Mouse (Mus musculus) lung, embryonic 14.5 days (tissue): ENCODE measurements around the gene Mga. TPM values are rescaled to one million over a fixed set of nuclear protein-coding genes. Genes with fewer than 3 reads are reported as not detected.

Experiments used
- ATAC-seq: fragments of 200-750 bp; cut with Nextera tagmentation; 2 replicates; pipeline ENCODE4 v1.8.0; 2017; ENCODE audit warnings: mild to moderate bottlenecking, moderate TSS enrichment, moderate library complexity; ENCODE audit not compliant: insufficient read depth
- DNase-seq: peaks from one replicate; pipeline ENCODE4 v3.0.0-alpha.2; 2015
- H3K27ac ChIP-seq: fragments of 300-500 bp; sonication (generic); 2 replicates; pipeline ENCODE4 v1.5.1; 2014; ENCODE audit warnings: low read depth, mild to moderate bottlenecking, moderate library complexity
- H3K27me3 ChIP-seq: fragments of 300-500 bp; sonication (generic); 2 replicates; pipeline ENCODE4 v1.6.1; 2014; ENCODE audit warnings: low read length, control low read depth; ENCODE audit not compliant: insufficient read depth
- H3K36me3 ChIP-seq: fragments of 300-500 bp; sonication (generic); 2 replicates; pipeline ENCODE4 v1.6.1; 2014; ENCODE audit warnings: control low read depth; ENCODE audit not compliant: insufficient read depth
- H3K4me1 ChIP-seq: fragments of 300-500 bp; sonication (generic); 2 replicates; pipeline ENCODE4 v1.6.1; 2014; ENCODE audit warnings: antibody characterized with exemption, control low read depth; ENCODE audit not compliant: insufficient read depth
- H3K4me2 ChIP-seq: fragments of 300-500 bp; sonication (generic); 2 replicates; pipeline ENCODE4 v1.6.1; 2014; ENCODE audit warnings: mild to moderate bottlenecking
- H3K4me3 ChIP-seq: fragments of 300-500 bp; sonication (generic); 2 replicates; pipeline ENCODE4 v1.5.1; 2014; ENCODE audit warnings: low read depth, low read length
- H3K9ac ChIP-seq: fragments of 300-500 bp; sonication (generic); 2 replicates; pipeline ENCODE4 v1.6.1; 2014
- H3K9me3 ChIP-seq: fragments of 300-500 bp; sonication (generic); 2 replicates; pipeline ENCODE4 v1.6.1; 2016; ENCODE audit warnings: low read depth, low read length, control low read depth
- CTCF ChIP-seq: IDR thresholded peaks from 2 replicates; pipeline ENCODE4 v1.5.1; 2016; ENCODE audit warnings: antibody characterized with exemption, low read depth
- WGBS: fragments of 180-500 bp; shearing (Covaris S2); extraction: QIAGEN DNeasy Blood & Tissue Kit; methylation state at CpG from one replicate; pipeline ENCODE4 v1.1.7; 2014; 5-methylcytosine and 5-hydroxymethylcytosine counted together
- polyA plus RNA-seq: library from polyadenylated mRNA; unstranded; fragments of >200 nt; fragmentation: Nextera tagmentation; extraction: Ambion mirVana; gene quantifications from 2 replicates; pipeline ENCODE4 v1.2.1, GENCODE M21; 2014

The Mga gene
- polyA plus RNA-seq, 1 experiment from 2014 or later = 38.6 TPM

DNA sequence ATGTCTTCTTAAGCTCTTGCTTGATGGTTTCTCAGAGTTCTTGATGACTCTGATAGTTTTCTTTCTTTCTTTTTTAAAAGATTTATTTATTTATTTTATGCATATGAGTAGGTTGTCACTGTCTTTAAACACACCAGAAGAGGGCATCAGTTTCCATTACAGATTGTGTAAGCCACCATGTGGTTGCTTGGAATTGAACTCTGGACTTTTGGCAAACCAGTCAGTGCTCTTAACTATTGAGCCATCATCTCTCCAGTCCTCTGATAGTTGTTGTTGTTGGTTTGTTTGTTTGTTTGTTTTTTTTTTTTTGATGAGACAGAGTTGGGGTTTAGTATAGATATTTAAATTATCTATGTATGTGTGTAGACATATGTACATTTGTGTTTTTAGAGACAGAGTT lies 21.0 kb upstream of the Mga start:
- no peak overlapping the region for H3K4me2 ChIP-seq
- DNase-seq (no peak), ATAC-seq (no peak)
- no peaks in the 10 kb centered on the region for H3K36me3 ChIP-seq
- H3K9me3 ChIP-seq = no peaks in the 10 kb centered on the region
- H3K4me3 ChIP-seq = no peak overlapping the region
- H3K27me3 ChIP-seq = no peaks in the 10 kb centered on the region
- H3K4me1 ChIP-seq = no peaks in the 10 kb centered on the region
- H3K9ac ChIP-seq = no peak overlapping the region
- no peak for TF ChIP-seq CTCF
- H3K27ac ChIP-seq = no peak overlapping the region

DNA sequence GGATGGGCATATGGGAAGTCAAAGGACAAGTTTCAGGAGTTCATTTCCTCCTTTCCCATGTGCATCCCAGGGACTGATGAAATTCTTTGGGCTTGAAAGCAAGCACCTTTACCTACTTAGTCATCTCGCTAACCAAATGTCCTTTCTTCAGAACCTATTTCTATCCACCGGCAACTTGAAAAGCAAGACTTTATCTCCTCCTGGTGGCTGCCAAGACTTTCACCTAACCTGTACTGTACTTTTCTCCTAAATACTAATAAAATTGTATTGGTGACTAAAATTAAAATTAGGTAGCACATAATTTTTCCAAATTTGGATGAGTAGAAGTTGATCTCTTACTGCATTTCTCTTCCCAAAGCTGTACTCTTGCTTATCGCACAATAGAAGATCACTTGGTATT lies 9.8 kb upstream of the Mga start:
- WGBS = 86% methylated on average over 3 of the region's 3 CpGs

DNA sequence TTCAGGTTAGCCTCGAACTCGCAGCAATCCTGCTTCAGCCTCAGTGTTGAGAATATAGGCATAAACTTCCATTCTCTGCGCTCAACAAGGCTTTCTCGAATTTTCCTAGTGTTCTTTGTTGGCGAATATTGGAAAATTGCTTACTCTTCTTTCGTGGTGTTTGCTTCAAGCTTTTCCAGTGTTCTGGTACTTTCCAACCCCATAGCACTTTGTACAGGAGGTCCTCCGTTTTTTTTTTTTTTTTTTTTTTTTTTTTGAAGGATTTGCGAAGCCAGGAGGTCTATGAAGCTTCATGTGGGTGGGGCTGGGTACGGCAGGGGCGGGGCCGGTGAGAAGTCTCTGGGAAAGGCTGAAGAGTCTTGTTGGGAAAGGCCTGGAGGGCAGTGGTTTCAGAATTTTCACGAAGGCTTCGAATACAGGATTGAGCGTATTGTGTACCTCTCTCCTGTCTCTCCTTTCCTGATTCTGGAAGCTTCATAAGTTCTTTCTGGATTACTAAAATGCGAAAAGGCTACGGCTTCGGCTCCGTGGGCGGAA lies 407 bp upstream of the Mga start:
- Histone ChIP-seq H3K4me1 (peaks cover 4% of the 10 kb centered on the region), H3K9me3 (no peaks in the 10 kb centered on the region), H3K9ac (peak overlapping the region; percentile 61), H3K27me3 (no peaks in the 10 kb centered on the region), H3K4me2 (peak overlapping the region; percentile 98), H3K27ac (peak overlapping the region; percentile 95), H3K36me3 (no peaks in the 10 kb centered on the region), H3K4me3 (peak overlapping the region; percentile 60)
- WGBS = 13% methylated on average over 19 of the region's 19 CpGs
- ATAC-seq (peak; percentile 85), DNase-seq (no peak)
- no peak for TF ChIP-seq CTCF

More for the DNA sequence above, 9.8 kb upstream of the Mga start:
- no peak overlapping the region for H3K27ac ChIP-seq
- no peak overlapping the region for H3K4me2 ChIP-seq
- DNase-seq = no peak
- no peaks in the 10 kb centered on the region for H3K9me3 ChIP-seq
- H3K9ac ChIP-seq = no peak overlapping the region
- H3K4me1 ChIP-seq = no peaks in the 10 kb centered on the region
- H3K36me3 ChIP-seq = no peaks in the 10 kb centered on the region
- H3K27me3 ChIP-seq = no peaks in the 10 kb centered on the region
- no peak for ATAC-seq
- TF ChIP-seq CTCF = no peak
- H3K4me3 ChIP-seq = no peak overlapping the region

DNA sequence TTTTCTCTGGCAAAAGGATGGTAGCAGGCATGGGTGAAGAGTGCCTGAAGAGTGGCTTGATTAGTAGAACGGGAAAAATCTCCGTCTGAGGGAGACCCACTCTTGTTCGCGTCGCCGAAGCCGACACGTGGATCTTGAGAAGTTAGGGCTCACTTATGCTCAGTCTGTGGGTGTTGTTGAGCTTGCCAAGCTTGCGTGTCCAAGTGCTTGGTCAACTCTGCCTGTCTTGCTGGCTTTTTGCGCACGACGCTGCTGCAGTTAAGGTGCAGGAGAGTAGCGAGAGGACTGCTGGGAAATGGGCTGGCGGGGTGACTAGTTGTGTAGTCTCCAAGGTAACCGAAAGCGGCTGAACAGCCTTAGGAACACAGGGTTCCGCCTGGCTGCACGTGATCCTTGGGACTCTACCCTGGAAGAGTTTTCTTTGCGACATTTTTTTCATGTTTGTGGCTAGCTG lies 1.1 kb downstream of the Mga start:
- no peaks in the 10 kb centered on the region for H3K27me3 ChIP-seq
- 3% methylated on average over 19 of the region's 19 CpGs for WGBS
- ATAC-seq (peak; percentile 57), DNase-seq (peak; percentile 79)
- TF ChIP-seq CTCF = no peak
- peak overlapping the region; percentile 98 for H3K4me2 ChIP-seq
- peaks cover 4% of the 10 kb centered on the region for H3K4me1 ChIP-seq
- peak overlapping the region; percentile 60 for H3K4me3 ChIP-seq
- peaks cover 13% of the 10 kb centered on the region for H3K36me3 ChIP-seq
- H3K9ac ChIP-seq = peak overlapping the region; percentile 61
- H3K9me3 ChIP-seq = no peaks in the 10 kb centered on the region
- H3K27ac ChIP-seq = peak overlapping the region; percentile 95

DNA sequence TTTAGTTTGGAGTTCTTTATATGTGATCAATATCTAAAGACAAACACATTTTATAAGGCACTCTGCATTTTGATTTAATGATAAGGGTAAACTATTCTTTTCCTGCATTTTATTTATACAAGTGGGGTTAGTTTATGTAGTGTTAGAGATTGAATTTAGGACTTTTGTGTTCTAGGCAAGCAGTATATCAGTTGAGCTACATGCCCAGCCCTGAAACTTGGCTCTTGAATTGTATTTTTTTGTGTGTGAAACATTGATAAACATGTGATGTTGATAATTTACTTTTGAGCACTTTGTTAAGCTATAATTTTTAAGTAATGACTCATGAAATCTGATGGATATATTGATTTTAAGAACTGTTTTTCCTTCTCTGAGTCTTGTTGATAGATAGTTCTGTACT lies 19.0 kb downstream of the Mga start:
- H3K27ac ChIP-seq = no peak overlapping the region
- H3K9ac ChIP-seq = no peak overlapping the region
- ATAC-seq = no peak
- H3K4me3 ChIP-seq = no peak overlapping the region
- no peaks in the 10 kb centered on the region for H3K27me3 ChIP-seq
- no peak for TF ChIP-seq CTCF
- DNase-seq = no peak
- H3K9me3 ChIP-seq = no peaks in the 10 kb centered on the region
- no peak overlapping the region for H3K4me2 ChIP-seq
- no peaks in the 10 kb centered on the region for H3K4me1 ChIP-seq
- H3K36me3 ChIP-seq = peaks cover 18% of the 10 kb centered on the region; the same call in 1 of the 2 replicates

DNA sequence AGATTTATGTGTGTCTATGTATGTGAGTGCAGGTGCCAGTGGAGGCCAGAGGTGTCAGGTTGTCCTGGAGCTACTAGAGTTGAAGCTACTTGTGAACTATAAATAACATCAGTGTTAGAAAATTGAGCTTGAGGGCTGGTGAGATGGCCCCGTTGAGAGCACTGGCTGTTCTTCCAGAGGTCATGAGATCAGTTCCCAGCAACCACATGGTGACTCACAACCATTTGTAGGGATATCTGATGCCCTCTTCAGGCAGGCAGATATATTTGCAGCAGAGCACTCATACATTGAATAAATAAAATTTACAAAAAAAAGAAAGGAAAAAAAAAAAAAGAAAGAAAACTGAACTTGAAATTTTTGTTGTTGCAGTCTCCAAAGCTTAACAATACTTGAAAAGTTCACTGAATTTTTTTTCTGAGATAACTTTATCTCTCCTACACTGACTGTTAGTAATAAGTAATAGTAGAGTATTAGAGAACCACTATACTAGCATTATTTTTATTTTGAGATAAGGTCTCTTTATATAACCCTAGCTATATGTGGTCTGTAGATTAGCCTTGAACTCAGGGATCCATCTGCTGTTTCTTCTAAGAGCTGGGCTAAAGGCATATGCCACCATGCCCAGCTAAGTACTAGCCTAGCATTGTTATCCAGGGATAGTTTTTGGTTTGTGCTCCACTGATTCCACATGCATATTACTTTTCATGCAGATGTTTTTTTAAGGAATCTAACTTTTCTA lies 20.8 kb downstream of the Mga start:
- Histone ChIP-seq H3K9ac (no peak overlapping the region), H3K27me3 (no peaks in the 10 kb centered on the region), H3K9me3 (no peaks in the 10 kb centered on the region), H3K36me3 (peaks cover 29% of the 10 kb centered on the region), H3K4me1 (no peaks in the 10 kb centered on the region), H3K4me3 (no peak overlapping the region), H3K27ac (no peak overlapping the region), H3K4me2 (no peak overlapping the region)
- no peak for DNase-seq
- WGBS = 66% methylated on average over 1 of the region's 1 CpGs
- no peak for ATAC-seq
- TF ChIP-seq CTCF = no peak

DNA sequence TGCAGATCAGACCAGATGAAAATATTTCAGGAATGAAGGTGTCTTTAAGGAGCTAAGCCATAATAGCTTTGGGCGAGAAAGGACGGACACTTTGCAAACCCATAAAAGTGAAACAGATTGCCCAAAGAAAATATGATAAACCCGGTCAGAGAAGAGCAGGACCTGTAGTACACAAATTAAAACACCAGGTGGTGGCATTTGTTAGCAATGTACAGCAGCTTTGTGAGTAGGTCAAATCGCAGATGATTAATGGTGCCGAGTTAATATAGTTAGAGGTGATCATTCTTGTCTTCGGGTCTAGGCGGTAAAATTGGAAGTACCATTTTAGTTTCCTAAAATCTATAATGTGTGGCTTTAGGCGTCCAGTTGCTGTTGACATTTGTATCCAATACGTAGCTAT lies 73.5 kb downstream of the Mga start:
- Histone ChIP-seq H3K9ac (no peak overlapping the region), H3K9me3 (no peaks in the 10 kb centered on the region), H3K36me3 (peaks cover 17% of the 10 kb centered on the region; the same call in 1 of the 2 replicates), H3K4me2 (no peak overlapping the region), H3K27ac (no peak overlapping the region), H3K27me3 (no peaks in the 10 kb centered on the region), H3K4me1 (no peaks in the 10 kb centered on the region), H3K4me3 (no peak overlapping the region)
- ATAC-seq (no peak), DNase-seq (peak; percentile 82)
- 44% methylated on average over 9 of the region's 9 CpGs for WGBS
- TF ChIP-seq CTCF = peak; percentile 74
